Mouse (Mus musculus): ENCODE measurements at regions not wholly inside any gene's neighbourhood (a gene's known extent, or its start where the extent isn't known, plus 50 kb on each side); places are given as distances from the start of the nearest gene placed in this dataset.

DNA sequence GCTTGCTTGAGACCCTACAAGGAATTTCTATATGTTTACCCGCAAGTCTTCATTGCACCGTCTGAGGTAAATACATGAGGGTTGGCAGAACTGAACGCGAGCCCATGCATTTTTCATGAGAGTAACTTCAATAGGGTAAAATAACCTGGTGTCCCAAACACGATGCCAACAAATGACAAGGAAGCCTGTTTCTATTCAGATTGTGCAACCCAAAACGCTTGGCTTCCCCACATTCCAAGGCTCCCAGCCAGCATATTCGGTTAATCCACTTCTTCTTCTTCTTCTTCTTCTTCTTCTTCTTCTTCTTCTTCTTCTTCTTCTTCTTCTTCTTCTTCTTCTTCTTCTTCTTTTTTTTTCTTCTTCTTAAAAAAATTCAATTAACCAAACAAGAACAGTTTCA, 616.4 kb downstream of the Kcnj2 start:
- DNase-seq (ENCODE audit: low spot score), result no peak
- intact Hi-C loops (cut with DNase I), result no loop called here

DNA sequence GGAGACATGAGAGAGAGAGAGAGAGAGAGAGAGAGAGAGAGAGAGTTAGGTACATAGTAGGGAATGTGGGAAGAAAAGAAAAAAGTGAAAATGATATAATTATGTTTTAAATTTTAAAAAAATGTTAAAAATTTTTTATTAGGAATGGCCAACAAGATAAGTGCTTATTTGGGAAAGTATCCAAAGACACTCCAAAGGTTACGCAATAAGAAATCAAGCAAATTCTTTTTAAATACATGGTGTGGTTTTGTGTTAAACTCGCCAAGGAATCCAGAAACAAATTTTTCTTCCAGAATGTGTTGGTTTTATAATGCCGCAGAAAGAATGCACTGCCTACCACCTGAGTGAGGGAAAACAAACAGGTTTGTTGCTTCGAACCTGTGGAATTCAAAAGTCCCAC, 617.9 kb downstream of the Kcnj2 start:
- intact Hi-C loops (cut with DNase I), result no loop called here
- DNase-seq (ENCODE audit: low spot score), result no peak

DNA sequence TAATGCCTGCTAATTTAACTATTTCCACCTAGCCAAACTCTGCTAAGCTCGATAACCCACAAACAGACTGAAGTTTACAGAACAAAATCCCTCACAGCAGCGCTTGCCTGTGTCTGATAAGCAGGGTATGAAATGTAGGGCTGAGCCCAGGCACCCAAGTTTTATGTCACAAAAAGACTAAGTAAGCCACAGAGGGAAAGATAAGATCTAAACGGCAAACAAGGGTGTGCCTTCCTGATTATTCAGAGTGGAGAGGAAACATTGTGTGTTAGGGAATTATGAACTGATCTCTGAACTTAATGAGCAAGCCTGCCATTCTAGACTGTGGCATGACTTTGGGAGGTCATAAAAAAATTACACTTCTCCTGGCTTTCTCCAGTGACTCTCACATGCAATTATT, 621.8 kb downstream of the Kcnj2 start:
- no peak for DNase-seq (ENCODE audit: low spot score)
- intact Hi-C loops (cut with DNase I), result no loop called here

DNA sequence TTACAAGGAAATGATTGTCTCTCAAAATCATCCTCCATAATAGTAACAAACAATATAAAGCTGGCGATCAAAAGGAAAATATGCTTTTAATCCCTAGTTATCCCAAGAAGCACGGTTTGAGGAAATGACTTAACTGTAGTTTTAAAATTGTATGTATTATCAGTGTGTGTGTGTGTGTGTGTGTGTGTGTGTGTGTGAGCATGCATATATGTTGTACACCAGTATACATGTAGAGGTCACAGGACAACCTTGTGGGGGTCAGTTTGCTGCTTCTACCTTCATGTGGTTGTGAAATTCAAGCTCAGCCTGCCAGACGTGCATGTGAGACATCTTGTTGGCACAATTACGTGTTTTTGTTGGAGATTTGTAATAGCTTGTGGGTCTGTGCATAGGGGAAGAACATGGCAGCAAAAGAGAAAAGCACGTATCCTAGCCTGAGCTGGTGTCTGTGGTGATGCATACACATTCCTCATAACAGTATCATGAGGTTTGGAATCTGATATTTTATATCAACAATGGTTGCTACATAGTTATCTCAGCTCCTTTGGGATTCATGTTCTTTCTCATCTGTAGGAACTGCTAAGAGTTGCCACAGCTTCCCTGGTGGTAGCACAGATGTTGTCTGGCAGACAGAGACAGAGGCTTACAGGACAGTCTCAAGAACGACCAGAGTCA, 622.4 kb downstream of the Kcnj2 start:
- intact Hi-C loops (cut with DNase I), result no loop called here
- DNase-seq (ENCODE audit: low spot score), result no peak

DNA sequence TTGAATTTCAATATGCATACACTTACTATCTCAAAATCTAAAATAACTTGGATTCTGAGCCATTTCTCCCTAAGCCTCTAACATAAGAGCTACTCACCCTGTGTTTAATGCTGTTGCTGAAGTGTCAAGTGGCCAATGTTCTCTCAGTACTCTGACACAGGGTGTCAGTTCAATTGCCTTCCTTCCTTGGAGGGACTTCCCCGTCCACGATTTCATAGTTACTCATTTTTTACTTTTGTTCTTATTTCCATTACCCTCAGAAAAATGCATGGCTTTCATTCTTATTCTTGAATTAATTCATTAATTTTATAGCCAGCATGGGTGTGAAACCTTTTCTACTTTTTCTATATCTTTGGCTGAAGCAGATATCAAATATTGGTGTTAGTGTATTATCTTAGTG, 623.9 kb downstream of the Kcnj2 start:
- DNase-seq (ENCODE audit: low spot score), result no peak
- intact Hi-C loops (cut with DNase I), result no loop called here

DNA sequence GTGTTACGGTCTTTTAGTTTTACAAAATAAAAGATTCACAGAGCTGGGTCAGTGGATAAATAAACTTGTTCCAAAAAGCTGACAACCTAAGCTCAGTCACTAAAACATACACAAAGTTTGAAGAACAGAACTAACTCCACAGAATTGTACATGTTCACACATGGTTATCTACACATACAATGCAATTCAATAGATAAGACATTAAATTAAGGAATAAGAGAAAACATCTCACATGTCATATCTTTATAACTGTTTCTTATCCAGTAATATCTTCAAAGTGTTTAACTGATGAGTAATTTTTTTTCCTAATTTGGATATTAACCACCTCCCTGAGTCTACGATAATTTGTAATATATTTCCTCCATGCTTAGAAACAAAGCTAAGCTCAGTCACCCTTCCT, 625.5 kb downstream of the Kcnj2 start:
- no peak for DNase-seq (ENCODE audit: low spot score)
- intact Hi-C loops (cut with DNase I), result no loop called here

DNA sequence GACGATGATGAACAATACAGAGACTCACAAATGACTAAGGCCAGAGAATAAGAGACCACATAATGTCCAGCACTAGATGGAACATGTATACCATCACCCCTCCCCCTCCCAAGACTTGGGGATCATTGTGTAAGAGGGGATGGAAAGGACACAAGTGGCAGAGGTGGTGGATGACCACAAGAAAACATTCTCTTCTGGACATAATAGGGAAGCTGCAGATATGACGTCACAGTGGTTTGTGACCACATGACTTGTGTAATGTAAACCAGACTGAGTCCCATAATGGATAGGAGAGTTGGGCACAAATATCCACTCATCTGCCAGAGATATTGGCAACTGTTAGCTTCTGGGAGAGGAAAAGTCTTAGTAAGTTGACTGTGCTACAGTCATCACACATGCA, 630.7 kb downstream of the Kcnj2 start:
- intact Hi-C loops (cut with DNase I), result no loop called here
- no peak for DNase-seq (ENCODE audit: low spot score)

DNA sequence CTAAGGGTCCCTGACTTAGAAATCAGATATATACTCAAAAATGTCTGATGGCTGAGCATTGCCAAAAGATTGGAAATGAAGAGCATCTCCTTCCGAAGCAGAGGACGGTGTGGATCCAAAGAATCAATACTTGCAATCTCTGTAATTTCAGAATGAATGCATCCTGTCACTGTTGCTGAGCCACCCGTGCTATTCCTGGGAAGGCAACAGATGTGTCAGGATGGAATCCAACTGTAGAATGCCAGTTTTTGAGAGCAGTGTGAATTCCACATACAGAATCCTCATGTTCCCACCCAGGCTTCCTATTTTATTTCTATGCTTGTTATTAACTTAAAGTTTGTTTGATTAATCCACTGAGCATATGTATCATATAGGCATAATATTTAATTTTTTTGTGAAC, 633.9 kb downstream of the Kcnj2 start:
- intact Hi-C loops (cut with DNase I), result no loop called here

DNA sequence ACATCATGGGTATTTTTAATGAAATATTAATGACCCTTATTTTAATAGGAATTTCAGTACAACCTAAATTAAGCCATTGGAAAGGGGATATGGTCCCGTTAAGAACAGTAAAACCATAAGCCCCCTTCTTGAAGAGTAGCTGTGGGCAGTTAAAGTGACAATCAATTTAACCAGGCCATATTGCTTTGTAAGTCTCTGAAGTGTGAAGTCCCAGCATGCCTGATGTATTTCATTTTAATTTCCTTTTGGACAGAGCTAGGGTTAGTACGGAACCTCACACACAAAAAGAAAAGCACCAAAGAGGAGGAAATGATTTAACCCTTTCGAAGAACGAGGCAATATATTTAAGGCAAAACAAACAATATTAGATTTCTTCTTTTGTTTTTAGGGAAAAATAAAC, 640.9 kb downstream of the Kcnj2 start:
- intact Hi-C loops (cut with DNase I), result no loop called here
- no peak for DNase-seq (ENCODE audit: low spot score)

More for the DNA sequence above, 633.9 kb downstream of the Kcnj2 start:
- no peak for DNase-seq (ENCODE audit: low spot score)

DNA sequence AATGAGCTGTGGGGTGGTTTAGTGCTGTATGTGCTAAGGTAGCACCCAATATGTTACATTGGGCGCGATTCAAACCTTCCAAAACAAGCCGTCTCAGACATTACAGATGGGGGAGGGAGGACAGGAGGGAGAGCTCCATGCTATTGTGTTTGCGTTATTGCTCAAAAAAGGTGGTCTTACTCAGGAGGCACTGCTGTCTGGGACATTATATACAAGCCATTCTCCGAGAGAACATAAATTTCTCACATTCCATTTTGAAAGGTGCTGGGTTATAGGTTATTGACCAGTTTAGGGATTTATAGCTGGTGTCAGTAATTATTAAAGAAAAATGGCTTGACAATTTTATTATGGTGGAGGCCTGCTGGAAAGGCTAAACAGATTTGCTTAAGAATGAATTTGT, 649.4 kb downstream of the Kcnj2 start:
- intact Hi-C loops (cut with DNase I), result no loop called here

DNA sequence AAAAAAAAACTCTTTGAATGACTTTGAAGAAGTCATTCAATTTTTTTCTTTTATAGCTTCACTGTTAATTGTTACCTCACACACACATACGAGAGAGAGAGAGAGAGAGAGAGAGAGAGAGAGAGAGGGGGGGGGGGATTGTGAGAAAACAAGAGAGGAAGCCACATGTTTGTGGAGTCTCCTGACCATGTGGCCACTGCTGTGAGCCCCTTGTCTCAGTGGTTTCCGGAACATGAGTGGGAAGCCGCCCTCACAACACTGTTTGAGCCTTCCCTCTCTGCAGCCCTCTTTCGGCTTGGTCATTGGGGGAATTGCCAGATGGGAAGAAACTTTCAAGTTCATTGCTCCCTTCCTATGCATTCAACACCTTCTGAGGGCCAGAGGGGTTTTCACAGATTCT, 656.3 kb downstream of the Kcnj2 start:
- no peak for DNase-seq (ENCODE audit: low spot score)
- intact Hi-C loops (cut with DNase I), result no loop called here

More for the DNA sequence above, 649.4 kb downstream of the Kcnj2 start:
- DNase-seq (ENCODE audit: low spot score), result no peak

DNA sequence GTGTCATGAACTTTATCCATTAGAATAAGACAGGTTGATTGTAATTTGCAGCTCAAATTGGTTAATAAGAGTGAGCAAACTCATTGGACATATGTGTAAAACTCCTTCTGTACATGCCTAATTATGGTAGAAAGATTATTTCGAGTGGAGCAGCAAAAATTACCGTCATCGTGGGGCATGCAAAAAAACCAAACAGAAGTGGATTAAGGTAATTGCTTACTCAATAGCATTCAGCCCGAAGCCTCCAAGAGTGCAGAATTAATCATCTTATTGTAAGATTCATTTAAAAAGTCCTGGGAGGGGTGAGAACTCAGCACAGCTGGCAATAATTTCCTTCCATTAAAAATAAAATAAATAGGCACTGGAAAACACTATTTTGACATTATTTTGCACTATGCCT, 662.2 kb downstream of the Kcnj2 start:
- intact Hi-C loops (cut with DNase I), result no loop called here
- DNase-seq (ENCODE audit: low spot score), result no peak

DNA sequence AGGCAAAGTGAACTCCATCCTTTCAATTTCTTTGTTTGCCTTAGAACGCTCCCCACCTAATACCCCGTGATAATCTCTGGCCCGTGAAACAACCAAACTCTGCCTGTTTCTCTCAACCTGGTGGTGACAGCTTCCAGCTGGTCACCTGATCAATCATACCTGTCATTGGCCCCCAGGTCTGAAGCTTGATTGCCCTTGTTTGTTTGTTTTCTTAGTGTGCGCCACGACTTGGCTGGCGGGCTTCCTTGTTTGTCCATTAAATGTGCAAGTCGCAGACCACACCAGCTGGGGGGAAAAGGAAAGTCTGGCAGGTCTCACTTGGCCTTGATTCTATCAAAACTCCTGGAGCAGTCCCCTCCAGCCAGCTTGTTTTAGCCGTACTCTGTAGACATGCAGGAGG, 666.1 kb downstream of the Kcnj2 start:
- intact Hi-C loops (cut with DNase I), result no loop called here
- DNase-seq (ENCODE audit: low spot score), result no peak

DNA sequence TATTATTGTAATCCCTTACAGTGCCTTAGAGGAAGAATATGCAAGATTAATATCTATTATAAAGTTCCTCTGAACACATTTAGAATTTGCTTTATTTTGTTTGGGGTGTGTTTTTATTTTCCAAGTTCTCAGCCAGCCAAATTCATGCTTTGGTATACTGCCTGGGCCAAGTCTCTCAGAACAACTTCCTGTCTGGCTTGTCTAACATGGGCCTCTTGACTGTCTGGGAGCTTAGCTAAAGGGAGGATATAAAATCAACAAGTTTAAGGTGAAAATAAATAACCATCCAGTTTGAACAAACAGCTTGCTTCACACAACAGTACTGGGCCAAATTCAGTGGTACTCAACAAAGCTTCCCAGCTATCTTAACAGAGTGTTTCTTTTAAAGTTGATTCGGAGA, 669.5 kb downstream of the Kcnj2 start:
- intact Hi-C loops (cut with DNase I), result no loop called here
- DNase-seq (ENCODE audit: low spot score), result no peak

DNA sequence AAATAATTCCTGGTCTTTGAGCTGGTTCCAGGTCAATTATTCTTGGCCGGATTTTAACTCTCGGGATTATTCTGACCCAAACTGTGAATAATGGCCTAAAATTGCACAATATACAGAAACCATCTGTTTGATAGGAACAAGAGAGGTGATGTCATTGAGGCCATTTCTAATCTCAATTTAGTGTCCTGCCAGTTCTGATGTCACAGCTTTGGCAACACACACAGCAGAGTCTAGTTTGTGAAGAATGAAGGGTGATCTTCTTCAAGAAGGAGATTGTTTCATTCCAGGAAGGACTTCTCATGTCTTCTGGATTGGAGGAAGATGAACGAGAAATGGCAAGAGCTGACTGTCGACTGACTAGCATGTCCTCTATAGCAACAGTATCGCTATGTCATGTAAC, 670.0 kb downstream of the Kcnj2 start:
- peak; percentile 49 for DNase-seq (ENCODE audit: low spot score)
- intact Hi-C loops (cut with DNase I), result no loop called here

DNA sequence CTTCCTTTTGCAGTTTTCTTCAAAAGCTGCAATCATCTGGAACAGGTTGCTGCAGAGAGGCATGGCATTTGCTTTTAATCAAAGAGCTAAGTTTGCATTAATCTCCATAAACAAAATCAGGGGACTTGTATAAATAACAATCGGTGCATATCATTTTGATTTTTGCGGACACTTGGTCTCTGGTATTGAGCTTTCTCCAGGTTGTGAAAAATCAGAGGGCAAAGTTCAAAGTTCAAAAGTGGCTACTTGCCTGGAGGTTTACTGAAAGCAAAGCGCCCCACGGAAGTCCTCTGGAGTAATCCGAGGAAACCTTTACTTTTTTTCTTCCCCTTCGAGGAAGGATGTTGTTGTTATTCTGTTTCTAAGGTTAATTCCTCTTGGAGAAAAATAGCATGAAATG, 677.4 kb downstream of the Kcnj2 start:
- no peak for DNase-seq (ENCODE audit: low spot score)
- intact Hi-C loops (cut with DNase I), result no loop called here

DNA sequence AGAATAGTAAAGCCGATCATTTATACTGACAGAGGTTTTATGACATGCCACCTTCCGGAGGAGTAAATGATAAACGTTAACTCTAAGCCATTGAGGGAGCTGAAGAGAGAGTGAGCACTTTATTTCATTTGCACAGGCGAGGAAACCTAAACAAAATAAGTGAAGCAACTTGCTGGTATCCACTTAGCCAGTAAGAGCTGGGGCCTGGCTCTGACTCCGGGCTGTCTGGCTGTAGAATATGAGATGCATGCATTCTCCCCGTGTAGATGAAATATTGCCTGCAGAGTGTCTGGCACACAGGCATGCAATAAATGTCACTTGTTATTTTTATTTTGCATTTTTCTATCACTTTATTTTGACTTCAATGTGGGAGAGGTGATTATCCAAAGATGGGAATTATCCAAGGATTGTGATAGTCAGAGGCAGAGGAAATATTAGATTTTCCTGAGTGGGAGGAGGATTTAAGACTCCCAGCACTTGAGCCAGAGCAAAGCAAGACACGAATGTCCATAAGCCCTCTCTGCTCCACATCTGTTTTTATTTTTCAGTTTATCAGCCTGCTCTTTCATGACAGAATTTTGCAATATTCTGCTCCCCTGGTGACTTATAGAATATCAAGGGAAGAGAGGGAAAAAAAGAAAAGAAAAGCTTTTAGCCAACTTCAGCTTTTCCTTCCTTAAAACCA, 681.4 kb downstream of the Kcnj2 start:
- DNase-seq (ENCODE audit: low spot score), result no peak
- intact Hi-C loops (cut with DNase I), result no loop called here

DNA sequence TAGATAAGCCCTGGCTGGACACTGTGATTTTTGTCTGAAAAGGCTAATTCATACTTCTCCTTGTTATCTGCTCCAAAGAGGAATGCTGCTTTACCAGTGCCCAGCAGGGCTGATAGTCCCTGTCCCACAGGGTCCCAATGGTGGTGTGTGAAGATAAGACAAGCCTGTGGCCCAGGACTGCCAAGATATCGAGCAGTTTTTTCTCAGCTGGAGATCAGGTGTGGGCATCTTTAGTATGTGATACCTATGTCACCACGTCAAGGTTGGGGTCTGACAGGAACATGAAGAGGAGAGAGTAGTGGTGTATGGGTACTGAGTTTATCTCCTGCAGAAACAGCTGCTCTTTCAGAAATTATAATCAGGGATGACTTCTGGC, 682.0 kb downstream of the Kcnj2 start:
- DNase-seq (ENCODE audit: low spot score), result no peak
- intact Hi-C loops (cut with DNase I), result no loop called here

DNA sequence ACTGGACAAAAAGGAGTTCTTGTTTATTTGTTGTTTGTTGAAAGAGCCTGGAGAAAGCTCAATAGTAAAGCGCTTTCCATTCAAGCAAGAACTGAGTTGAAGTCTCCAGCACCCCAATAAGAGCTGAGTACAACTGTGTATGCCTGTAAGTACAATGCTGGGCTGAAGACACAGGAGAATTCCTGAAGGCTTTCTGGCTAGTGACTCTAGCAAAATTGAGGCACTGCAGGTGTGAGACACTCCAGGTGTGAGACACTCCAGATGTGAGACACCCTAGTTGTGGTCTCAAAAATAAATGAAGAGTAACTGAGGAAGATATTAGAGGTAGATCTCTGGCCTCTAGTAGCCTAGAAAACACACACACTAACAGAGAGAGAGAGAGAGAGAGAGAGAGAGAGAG, 682.5 kb downstream of the Kcnj2 start:
- intact Hi-C loops (cut with DNase I), result no loop called here
- DNase-seq (ENCODE audit: low spot score), result no peak

DNA sequence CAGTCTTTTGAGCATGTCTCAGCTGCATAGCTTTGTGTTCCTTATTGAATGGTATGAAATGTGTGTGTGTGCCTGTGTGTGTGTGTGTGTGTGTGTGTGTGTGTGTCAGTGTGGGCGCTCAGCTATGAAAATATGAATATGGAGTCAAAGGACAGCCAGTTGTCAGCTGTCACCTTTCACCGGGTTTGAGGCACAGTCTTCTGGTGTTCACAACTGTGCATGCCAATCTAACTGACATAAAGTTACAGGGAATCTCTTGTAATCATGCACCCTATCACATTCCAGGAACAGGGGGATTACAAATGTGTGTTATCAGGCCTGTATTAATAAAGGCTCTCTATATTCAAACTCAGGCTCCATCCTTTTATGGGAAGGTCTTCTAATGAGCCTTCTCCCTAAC, 688.8 kb downstream of the Kcnj2 start:
- intact Hi-C loops (cut with DNase I), result no loop called here
- DNase-seq (ENCODE audit: low spot score), result no peak

DNA sequence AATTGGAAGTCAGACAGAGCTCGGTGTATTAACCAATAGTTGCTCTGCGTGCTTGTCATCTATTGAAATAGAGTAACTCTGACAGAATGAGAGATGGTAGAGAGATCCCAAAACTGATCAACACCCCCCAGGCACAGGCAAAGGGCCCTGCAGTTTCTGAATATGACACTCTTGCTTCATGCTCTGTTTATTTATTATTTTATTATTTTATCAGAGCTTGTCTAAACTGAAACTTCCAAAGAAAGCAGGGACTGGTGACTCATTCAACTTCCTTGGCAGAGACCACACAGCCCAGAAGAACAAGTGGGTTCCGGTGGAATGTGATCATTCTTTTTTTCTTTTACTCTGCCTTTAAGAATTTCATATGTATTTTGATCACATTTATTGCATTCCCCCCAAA, 697.1 kb downstream of the Kcnj2 start:
- intact Hi-C loops (cut with DNase I), result no loop called here
- no peak for DNase-seq (ENCODE audit: low spot score)

DNA sequence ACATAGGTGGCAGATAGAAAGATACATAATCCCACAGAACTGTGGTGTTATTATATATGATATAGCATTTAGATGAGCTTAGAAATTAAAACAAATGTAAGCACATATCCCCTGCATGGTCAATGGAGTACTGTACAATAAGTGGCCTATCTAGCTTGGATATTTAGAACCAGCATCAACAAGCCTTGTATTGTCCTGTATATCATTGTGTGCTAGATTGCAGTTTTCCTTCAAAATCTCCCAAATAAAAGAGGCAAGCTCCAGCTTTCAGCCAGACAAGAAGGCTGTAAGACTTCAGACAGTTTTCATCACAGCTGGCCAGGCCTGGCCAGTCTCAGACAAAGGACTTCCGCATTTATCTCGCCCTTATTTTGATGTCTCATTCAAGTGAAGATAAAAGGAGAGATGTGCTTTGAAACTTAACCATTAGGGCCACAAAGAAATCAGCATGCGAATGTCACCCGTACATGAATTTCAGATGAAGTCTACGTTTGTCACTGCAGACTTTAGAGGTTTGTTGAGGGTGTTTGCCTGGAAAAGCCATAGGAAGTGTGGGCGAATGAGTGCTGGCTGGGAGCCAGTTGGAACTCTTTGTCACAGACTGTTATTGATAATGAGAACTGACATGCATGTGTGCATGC, 700.5 kb downstream of the Kcnj2 start:
- intact Hi-C loops (cut with DNase I), result no loop called here
- no peak for DNase-seq (ENCODE audit: low spot score)
